Mouse (Mus musculus) cerebellum, adult 2 months (tissue): ENCODE data around the gene Per3.

ENCODE experiments used
- CTCF ChIP-seq: fragments of 200-500 bp; IDR thresholded peaks from 2 replicates; pipeline ENCODE4 v1.5.1; 2011; ENCODE audit warnings: low read depth, mild to moderate bottlenecking, control low read depth, low read length, moderate library complexity, borderline replicate concordance; ENCODE audit not compliant: insufficient read depth
- POLR2A ChIP-seq: fragments of 200-500 bp; IDR thresholded peaks from 2 replicates; pipeline ENCODE4 v1.6.1; 2011; ENCODE audit warnings: low read length, control low read depth, borderline replicate concordance; ENCODE audit not compliant: insufficient read depth

GRCm38 (mm10) chr4:150973264-150973663 lies 71.2 kb downstream of the Per3 start:
- no peak for TF ChIP-seq CTCF
- TF ChIP-seq POLR2A = no peak
